Mouse (Mus musculus): ENCODE results near the gene F13a1. TPM values are rescaled to one million over a fixed set of nuclear protein-coding genes. Genes with fewer than 3 reads are reported as not detected.

The F13a1 gene
- total and polyA plus RNA-seq, 2 experiments from 2014 or later = 11.4 to 12.9 TPM

DNA sequence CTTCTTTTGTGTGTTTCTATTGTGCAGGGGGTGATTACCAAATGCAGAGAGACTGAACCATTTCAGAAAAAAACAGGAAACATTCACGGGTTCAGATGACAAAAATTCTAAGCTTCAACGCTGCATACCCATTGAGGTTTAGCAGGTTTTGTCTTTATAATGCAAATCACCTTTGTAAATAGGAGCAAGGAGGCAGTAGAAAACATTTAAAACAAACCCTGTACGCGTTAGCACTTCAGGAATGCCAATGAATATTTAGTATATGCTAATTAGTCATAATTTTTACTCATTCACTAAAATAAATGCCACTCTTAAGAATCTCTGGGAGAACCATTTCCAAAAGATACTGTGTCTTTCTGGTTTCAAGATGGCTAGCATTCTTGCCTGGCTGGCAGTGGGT lies 146.2 kb downstream of the F13a1 start:
- H3K27ac ChIP-seq = no peak overlapping the region
- H3K36me3 ChIP-seq (ENCODE audit: insufficient read depth, low read length) = no peaks in the 10 kb centered on the region
- ATAC-seq = no peak
- no peaks in the 10 kb centered on the region for H3K9me3 ChIP-seq (ENCODE audit: low read length)
- DNase-seq (ENCODE audit: low spot score) = no peak
- TF ChIP-seq CTCF (IDR thresholded peaks at IDR 0.05; ENCODE audit: low read depth) = no peak
- no peak overlapping the region for H3K9ac ChIP-seq (replicated peaks; ENCODE audit: low read length)
- H3K4me3 ChIP-seq (ENCODE audit: low read length) = no peak overlapping the region
- H3K27me3 ChIP-seq (ENCODE audit: insufficient read depth, low read length) = no peaks in the 10 kb centered on the region
- WGBS = 22% methylated on average over 4 of the region's 4 CpGs
- H3K4me2 ChIP-seq (ENCODE audit: low read depth, low read length) = no peak overlapping the region
- H3K4me1 ChIP-seq (ENCODE audit: insufficient read depth, low read length) = no peaks in the 10 kb centered on the region

DNA sequence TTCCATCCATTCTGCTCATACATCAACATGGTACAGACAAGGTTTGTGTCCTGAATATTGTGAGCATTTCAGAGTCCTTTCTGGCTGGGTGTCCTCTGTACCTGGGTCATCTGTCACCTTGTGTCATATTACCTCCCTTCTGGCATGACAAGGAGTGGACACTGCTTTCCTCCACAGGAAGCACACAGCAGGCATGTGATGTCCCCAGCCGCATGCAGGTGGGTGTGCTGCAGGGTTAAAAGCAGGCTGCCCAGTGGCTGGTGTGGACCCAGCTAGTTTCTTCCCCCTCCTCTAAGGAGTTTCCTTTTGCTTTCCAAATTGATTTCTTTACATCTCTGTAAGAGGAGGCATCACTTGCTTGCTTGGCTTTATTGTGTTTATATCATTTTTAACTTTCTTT lies 146.6 kb downstream of the F13a1 start:
- no peak for DNase-seq (ENCODE audit: low spot score)
- whole genome bisulfite sequencing = 46% methylated on average over 1 of the region's 1 CpGs
- Histone ChIP-seq H3K9ac (replicated peaks; ENCODE audit: low read length) (no peak overlapping the region), H3K4me2 (ENCODE audit: low read depth, low read length) (no peak overlapping the region), H3K36me3 (ENCODE audit: insufficient read depth, low read length) (no peaks in the 10 kb centered on the region), H3K27me3 (ENCODE audit: insufficient read depth, low read length) (no peaks in the 10 kb centered on the region), H3K9me3 (ENCODE audit: low read length) (no peaks in the 10 kb centered on the region), H3K4me1 (ENCODE audit: insufficient read depth, low read length) (no peaks in the 10 kb centered on the region), H3K4me3 (ENCODE audit: low read length) (no peak overlapping the region), H3K27ac (no peak overlapping the region)
- no peak for ATAC-seq
- no peak for TF ChIP-seq CTCF (IDR thresholded peaks at IDR 0.05; ENCODE audit: low read depth)

DNA sequence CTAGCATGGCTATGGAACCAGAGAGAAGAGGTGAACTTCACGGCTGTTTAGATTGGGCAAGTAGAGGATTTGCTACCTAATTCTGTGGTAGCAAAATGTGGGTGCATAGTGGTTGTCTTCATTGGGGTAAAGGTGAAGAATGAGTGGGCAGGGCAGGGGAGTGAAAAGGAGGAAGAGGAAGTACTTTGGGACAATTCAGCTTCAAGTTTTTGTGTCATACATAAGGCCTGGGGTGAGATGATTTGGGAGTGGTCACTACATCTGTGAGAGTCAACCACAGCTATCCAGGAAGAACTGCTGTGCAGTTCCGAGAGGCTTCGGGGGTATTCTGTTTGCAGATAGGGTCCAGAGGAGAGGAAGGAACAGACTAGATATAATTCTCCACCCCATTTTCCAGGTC lies 148.4 kb downstream of the F13a1 start:
- Histone ChIP-seq H3K36me3 (ENCODE audit: insufficient read depth, low read length) (no peaks in the 10 kb centered on the region), H3K4me3 (ENCODE audit: low read length) (no peak overlapping the region), H3K9ac (replicated peaks; ENCODE audit: low read length) (no peak overlapping the region), H3K9me3 (ENCODE audit: low read length) (no peaks in the 10 kb centered on the region), H3K27me3 (ENCODE audit: insufficient read depth, low read length) (no peaks in the 10 kb centered on the region), H3K4me2 (ENCODE audit: low read depth, low read length) (no peak overlapping the region), H3K4me1 (ENCODE audit: insufficient read depth, low read length) (no peaks in the 10 kb centered on the region), H3K27ac (no peak overlapping the region)
- ATAC-seq = no peak
- WGBS = 94% methylated on average over 3 of the region's 3 CpGs
- DNase-seq (ENCODE audit: low spot score) = no peak
- no peak for TF ChIP-seq CTCF (IDR thresholded peaks at IDR 0.05; ENCODE audit: low read depth)

DNA sequence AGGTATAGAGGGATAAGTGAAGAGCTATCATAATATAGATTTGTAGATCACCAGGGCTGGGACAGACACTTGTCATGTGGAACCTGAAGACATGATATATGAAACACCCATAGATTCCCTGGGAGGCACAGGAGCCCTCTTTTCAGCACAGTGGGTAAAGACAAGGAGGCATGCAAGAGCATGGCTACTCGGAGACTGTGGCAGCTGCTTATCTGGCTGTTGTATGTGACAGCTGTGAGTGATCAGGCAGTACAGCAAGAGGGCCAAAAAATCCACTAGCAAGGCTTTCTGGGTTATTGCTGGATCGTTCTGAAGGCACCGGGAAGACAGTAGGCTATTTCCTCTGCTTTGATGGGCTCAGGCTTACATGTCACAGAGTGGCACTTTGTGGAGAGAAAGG lies 149.0 kb downstream of the F13a1 start:
- H3K27ac ChIP-seq = no peak overlapping the region
- 56% methylated on average over 3 of the region's 3 CpGs for WGBS
- H3K4me2 ChIP-seq (ENCODE audit: low read depth, low read length) = no peak overlapping the region
- no peak for TF ChIP-seq CTCF (IDR thresholded peaks at IDR 0.05; ENCODE audit: low read depth)
- H3K9ac ChIP-seq (replicated peaks; ENCODE audit: low read length) = no peak overlapping the region
- DNase-seq (ENCODE audit: low spot score) (peak; percentile 16), ATAC-seq (no peak)
- H3K4me3 ChIP-seq (ENCODE audit: low read length) = no peak overlapping the region
- H3K4me1 ChIP-seq (ENCODE audit: insufficient read depth, low read length) = no peaks in the 10 kb centered on the region
- no peaks in the 10 kb centered on the region for H3K36me3 ChIP-seq (ENCODE audit: insufficient read depth, low read length)
- no peaks in the 10 kb centered on the region for H3K27me3 ChIP-seq (ENCODE audit: insufficient read depth, low read length)
- no peaks in the 10 kb centered on the region for H3K9me3 ChIP-seq (ENCODE audit: low read length)

DNA sequence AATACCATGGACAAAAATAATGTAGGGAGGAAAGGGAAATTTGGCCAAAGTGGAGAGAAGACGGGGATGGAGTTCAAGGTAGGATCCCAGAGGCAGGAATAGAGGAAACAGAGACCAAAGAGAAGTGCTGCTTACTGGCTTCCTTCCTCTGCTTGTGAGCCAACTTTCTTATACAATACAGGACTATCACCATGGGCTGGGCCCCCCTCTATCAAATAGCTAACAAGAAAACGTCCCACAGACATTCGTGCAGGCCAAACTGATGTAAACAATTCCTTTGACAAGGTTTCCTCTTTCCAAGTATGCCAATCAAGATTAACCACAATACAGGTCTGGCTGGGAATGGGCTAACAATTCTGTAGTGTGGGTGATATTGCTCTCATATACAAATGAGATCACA lies 154.0 kb downstream of the F13a1 start:
- Histone ChIP-seq H3K9ac (replicated peaks; ENCODE audit: low read length) (no peak overlapping the region), H3K4me1 (ENCODE audit: insufficient read depth, low read length) (no peaks in the 10 kb centered on the region), H3K9me3 (ENCODE audit: low read length) (no peaks in the 10 kb centered on the region), H3K4me2 (ENCODE audit: low read depth, low read length) (no peak overlapping the region), H3K27ac (no peak overlapping the region), H3K4me3 (ENCODE audit: low read length) (no peak overlapping the region), H3K27me3 (ENCODE audit: insufficient read depth, low read length) (no peaks in the 10 kb centered on the region), H3K36me3 (ENCODE audit: insufficient read depth, low read length) (no peaks in the 10 kb centered on the region)
- no peak for TF ChIP-seq CTCF (IDR thresholded peaks at IDR 0.05; ENCODE audit: low read depth)
- DNase-seq (ENCODE audit: low spot score) = no peak
- ATAC-seq = no peak
- 49% methylated on average over 3 of the region's 3 CpGs for WGBS

DNA sequence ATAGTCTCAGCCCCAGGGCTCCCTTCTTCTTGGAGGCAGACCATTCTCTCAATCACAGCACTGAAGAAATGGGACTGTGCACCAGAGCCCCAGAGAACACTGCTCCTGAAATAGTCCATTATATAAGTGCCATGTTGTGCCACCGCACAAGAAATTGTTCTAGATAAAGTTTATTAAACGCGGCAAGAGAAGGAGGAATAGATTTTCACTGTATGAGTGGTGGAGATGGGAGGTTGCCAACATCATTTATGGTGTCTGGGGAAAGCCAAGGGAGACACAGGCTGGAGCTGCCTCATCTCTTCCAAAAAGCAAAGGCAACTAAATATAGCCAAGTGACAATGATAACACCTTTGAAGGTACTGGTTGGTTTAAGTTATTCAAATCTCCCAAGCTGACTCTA lies 156.3 kb downstream of the F13a1 start:
- TF ChIP-seq CTCF (IDR thresholded peaks at IDR 0.05; ENCODE audit: low read depth) = no peak
- no peak overlapping the region for H3K27ac ChIP-seq
- H3K9ac ChIP-seq (replicated peaks; ENCODE audit: low read length) = no peak overlapping the region
- H3K36me3 ChIP-seq (ENCODE audit: insufficient read depth, low read length) = no peaks in the 10 kb centered on the region
- H3K4me2 ChIP-seq (ENCODE audit: low read depth, low read length) = no peak overlapping the region
- ATAC-seq = no peak
- H3K27me3 ChIP-seq (ENCODE audit: insufficient read depth, low read length) = no peaks in the 10 kb centered on the region
- 87% methylated on average over 3 of the region's 3 CpGs for WGBS
- no peaks in the 10 kb centered on the region for H3K4me1 ChIP-seq (ENCODE audit: insufficient read depth, low read length)
- no peak overlapping the region for H3K4me3 ChIP-seq (ENCODE audit: low read length)
- no peaks in the 10 kb centered on the region for H3K9me3 ChIP-seq (ENCODE audit: low read length)
- no peak for DNase-seq (ENCODE audit: low spot score)

DNA sequence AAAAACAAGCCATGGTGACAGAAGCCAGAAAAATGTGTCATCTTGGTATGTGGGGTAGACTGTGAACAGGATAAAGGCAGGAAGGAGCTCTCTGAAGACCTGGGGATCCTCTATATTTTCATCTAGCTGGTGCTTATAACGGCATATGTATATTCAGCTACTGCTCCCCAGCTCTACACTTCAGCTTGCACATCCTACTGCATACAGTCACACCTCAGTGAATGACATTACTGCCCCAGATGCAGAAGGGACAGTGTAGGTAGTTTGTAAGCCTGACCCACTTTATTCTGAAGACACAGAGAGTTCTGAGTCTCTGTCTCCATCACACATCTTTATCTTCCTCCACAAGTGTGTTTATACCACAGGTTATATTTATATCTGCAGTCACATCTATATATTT lies 157.8 kb downstream of the F13a1 start:
- no peak overlapping the region for H3K4me3 ChIP-seq (ENCODE audit: low read length)
- no peaks in the 10 kb centered on the region for H3K9me3 ChIP-seq (ENCODE audit: low read length)
- 77% methylated on average over 1 of the region's 1 CpGs for WGBS
- no peak for TF ChIP-seq CTCF (IDR thresholded peaks at IDR 0.05; ENCODE audit: low read depth)
- H3K27me3 ChIP-seq (ENCODE audit: insufficient read depth, low read length) = no peaks in the 10 kb centered on the region
- H3K9ac ChIP-seq (replicated peaks; ENCODE audit: low read length) = no peak overlapping the region
- ATAC-seq (no peak), DNase-seq (ENCODE audit: low spot score) (no peak)
- no peaks in the 10 kb centered on the region for H3K4me1 ChIP-seq (ENCODE audit: insufficient read depth, low read length)
- no peak overlapping the region for H3K27ac ChIP-seq
- H3K4me2 ChIP-seq (ENCODE audit: low read depth, low read length) = no peak overlapping the region
- H3K36me3 ChIP-seq (ENCODE audit: insufficient read depth, low read length) = no peaks in the 10 kb centered on the region
